Mouse (Mus musculus) kidney, postnatal 25 days (tissue): ENCODE results near the gene Csrnp3.
A peak's percentile ranks its signal among the peaks of the same experiment; 100 is the strongest.

Experiments
- DNase-seq, 2 experiments: peaks; one replicate each; pipeline ENCODE4 v3.0.0; 2021; ENCODE audit warnings: mixed read lengths in 2 of 2

Gene Csrnp3

GRCm38 (mm10) chr2:65953726-65954340, 108.3 kb downstream of the Csrnp3 start:
- DNase-seq: no peak

DNA sequence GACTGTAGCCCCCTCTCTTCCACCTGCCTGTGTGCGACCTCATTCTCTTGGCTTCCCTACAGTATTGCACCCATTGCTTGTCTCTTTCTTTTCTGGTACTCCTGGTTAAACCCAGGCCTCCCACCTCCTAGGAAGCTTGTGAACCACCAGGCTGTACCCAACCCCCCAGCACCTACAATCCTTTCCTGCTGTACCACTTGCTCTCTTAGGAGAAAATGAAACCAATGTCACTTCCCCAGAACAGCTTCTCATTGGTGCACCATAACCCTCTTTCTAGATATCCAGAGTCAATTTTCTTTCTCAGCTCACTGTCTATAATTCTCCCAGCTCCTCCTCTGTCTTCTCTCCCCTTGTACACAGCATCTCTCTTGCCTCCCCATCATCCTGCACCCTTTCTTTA, 110.2 kb downstream of the Csrnp3 start:
- no peak for DNase-seq

- DNase-seq: no peak
Observed at GRCm38 (mm10) chr2:65956727-65957126, 111.2 kb downstream of the Csrnp3 start.

- no peak for DNase-seq
Observed at GRCm38 (mm10) chr2:65963420-65963819, 117.9 kb downstream of the Csrnp3 start.

DNA sequence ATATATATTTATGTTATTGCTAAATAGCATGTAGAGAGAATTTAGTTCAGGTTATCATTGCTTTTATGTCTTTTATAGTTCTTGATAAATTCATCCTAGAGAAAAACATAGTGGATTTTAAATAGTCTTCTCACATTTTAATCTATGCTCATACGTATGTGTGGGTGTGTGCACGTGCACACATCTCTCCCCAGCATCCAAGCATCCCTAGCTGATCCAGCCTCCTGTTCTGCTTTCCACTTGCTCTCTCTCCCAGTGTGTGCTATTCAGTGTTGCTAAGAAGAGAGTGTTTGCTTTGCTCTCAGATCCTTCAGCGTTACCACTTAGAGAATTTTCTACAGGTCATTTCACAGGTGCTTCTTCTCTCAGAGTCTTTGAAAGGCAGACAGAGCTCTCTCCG, 123.2 kb downstream of the Csrnp3 start:
- DNase-seq: no peak

GRCm38 (mm10) chr2:65973907-65974306, 128.3 kb downstream of the Csrnp3 start:
- no peak for DNase-seq

GRCm38 (mm10) chr2:65975383-65975782, 129.8 kb downstream of the Csrnp3 start:
- DNase-seq: no peak

DNA sequence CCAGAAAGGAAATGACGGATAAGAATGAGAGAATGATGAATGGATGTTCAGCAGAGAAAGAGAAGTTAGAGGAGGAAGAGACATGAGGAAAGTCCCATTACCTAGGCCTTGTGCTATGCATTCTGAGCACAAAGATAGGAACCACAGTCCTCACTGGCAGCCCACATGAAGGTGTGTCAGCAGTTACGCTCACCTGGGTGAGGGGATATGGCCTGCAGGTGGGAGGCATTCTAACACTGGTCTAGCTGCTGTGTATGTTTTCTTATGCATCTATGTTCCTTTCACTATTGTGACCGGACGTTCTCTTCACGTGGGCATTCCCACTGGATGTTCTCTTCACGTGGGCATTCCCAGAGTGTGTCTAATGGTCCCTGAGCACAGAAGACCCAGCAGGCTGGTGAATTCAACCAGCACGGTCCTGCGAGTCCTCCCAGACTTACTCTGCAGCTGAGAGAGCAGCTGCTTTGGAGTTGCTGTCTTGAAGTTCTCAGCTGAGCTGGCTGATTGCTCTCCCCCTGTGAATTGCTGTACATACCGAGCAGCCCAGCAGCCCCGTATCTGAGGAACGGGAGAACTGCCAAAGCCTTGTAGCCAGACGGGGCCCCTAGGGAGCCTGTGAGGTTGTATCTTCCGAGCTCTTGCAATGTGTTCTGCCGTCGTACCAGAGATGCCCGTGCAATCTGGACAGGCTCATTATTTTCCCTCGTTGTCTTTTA, 133.9 kb downstream of the Csrnp3 start:
- no peak for DNase-seq

- no peak for DNase-seq
Observed at GRCm38 (mm10) chr2:65981470-65981869, 135.9 kb downstream of the Csrnp3 start.

- DNase-seq: no peak
Observed at GRCm38 (mm10) chr2:65981965-65982364, 136.4 kb downstream of the Csrnp3 start.

DNA sequence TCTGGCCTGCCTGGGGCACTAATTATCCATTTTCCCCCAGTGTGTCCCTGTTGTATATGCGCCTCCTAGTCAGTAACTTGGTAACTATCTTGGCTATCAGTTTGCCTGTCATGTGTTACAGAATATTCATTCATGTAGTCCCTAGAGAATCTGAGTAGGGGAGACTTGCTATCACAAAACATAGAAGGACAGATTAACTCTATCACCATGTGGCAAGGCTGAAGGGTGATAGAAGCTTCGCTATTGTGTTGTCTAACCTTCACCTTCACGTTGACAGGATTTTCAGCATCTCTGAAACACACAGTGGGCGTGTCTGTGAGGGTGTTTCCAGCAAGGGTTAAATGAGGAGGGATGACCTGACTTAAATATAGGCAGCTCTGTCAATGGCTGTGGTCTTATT, 140.1 kb downstream of the Csrnp3 start:
- no peak for DNase-seq

DNA sequence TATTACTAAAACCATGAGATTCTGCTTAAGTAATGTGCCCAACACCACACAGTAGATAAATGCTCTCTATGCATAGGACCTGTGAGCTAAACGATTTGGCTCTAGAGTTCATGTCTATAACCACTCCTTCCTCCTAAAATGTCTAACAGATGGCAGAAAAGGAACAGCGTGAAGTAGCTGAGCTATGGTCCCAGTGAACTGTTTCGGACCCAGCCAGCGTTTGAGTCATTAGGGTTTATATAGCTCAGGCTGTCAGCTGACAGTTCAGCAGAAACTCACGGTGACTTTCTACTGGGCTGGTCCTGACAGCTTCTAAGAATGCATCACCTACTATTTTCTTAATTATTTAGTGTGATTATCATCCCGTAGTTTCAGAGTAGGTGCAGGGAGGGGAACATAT, 141.5 kb downstream of the Csrnp3 start:
- DNase-seq: no peak

DNA sequence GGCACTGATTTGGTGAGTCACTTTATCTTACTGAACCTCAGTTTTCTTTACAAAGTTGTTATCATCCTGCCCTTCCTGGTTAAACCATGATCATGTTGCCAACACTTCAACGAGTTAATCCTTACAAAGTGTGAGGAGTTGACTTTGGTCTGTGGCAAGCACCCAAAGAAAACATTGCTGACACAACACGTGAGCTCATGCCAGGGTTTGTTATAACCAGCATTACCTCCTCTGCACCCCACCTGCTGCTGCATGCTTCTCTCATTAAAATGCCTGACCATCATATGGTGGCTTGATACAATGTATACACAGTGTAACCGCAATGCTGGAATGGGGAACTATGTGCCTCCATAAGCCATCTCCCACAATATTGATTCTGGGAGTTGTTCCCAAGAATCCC, 142.0 kb downstream of the Csrnp3 start:
- DNase-seq: peak; percentile 81 to 85

GRCm38 (mm10) chr2:65988788-65989187, 143.2 kb downstream of the Csrnp3 start:
- no peak for DNase-seq

DNA sequence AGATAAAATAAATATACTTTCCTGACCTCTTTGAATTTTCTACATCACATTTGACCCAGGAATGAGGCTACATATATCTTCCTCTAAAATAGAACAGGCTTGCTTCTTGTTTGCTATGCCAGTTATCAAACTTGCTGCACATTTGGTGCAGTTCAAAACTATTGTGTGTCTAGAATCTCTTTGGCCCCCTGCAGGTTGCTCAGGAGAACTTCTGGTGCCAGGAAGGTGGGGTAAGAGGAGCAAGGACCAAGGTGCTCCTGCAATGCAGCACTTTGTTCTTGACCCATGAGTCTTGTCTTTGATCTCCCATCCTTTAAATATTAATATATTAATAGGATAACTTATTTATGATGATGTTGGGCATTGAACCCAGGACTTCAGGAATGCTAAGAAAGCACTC, 144.5 kb downstream of the Csrnp3 start:
- no peak for DNase-seq

GRCm38 (mm10) chr2:65990754-65991153, 145.2 kb downstream of the Csrnp3 start:
- DNase-seq: no peak

DNA sequence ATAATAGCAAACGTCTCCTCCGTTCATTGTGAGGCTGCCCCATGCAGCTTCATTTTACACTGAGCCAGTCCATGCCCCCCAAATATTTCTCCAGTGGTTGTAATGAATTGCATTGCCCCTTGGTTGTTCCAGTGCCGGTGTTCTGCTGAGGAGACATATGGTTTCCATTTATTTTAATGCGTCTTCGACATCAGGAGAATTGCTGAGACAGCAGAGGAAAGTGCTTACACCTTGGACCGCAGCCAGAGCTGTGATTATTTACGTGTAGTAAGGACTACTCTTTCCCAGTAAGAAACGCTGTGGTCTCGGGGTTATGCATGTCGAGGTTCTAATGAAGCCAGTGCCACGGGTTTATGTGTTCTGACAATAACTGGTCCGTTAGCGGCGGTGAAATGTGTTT, 147.8 kb downstream of the Csrnp3 start:
- DNase-seq: peak; percentile 52 to 65

GRCm38 (mm10) chr2:65994886-65995468, 149.4 kb downstream of the Csrnp3 start:
- peak; percentile 12 to 37 for DNase-seq

DNA sequence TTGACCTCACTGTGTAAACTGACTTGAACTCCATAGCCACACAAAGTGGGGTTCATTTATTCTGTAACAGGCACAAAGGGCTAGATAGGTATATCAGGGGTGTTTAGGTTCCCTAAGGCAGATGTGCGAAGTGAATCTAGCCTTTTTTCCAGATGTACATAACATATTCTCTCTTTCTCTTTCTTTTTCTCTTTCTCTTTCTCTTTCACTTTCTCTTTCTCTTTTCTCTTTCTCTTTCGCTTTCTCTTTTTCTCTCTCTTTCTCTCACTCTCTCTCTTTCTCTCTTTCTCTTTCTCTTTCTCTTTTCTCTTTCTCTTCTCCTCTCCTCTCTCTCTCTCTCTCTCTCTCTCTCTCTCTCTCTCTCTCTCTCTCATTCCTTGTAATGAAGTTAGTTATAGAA, 153.2 kb downstream of the Csrnp3 start:
- no peak for DNase-seq

DNA sequence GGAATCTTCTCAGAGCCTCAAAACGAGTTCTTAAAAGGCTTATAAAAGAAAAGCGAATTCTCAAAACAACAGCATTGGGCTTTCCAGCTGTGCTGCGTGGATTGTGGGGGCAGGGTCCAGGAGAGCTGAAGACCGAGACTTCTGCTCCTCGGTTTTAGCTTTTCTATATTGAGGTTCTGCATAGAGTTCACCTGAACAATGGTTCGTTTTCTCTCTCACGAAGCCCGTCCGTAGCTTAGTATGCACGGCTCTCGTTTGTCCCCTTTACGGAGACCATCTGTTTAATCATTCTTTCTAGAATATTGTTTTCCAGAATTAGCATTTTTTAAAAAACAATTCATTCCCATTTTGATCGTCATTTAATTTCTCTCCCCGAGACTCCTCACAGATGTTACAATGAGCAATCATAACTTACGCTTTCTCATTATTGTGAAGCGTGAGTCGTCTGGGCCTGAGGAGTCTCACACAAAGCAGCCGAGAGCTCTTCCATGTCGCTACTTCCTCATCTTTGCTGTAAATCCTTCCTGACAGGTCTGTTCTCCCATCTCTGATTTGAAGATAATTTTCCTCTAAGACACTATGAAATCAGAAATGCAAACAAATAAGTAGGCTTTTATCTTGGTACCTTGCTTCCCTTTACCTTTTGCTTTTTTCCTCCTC, 163.6 kb downstream of the Csrnp3 start:
- peak in 1 of 2 experiments; percentile 25 for DNase-seq

GRCm38 (mm10) chr2:66009677-66010076, 164.1 kb downstream of the Csrnp3 start:
- DNase-seq: no peak

GRCm38 (mm10) chr2:66018711-66019110, 173.1 kb downstream of the Csrnp3 start:
- no peak for DNase-seq

DNA sequence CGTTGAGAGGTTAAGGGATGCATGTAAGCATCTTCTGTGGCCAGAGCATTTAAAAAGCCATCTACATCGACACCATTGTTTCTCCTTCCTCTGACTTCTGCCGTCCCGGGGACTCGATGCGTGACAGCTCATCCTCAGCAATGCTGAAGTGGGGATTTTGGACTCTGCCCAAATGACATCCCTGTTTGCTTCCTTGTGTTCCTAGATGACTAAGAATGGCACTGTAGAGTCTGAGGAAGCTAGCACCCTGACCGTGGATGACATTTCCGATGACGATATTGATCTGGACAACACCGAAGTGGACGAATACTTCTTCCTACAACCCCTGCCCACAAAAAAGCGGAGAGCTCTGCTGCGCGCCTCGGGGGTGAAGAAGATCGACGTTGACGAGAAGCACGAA, 173.7 kb downstream of the Csrnp3 start:
- no peak for DNase-seq

DNA sequence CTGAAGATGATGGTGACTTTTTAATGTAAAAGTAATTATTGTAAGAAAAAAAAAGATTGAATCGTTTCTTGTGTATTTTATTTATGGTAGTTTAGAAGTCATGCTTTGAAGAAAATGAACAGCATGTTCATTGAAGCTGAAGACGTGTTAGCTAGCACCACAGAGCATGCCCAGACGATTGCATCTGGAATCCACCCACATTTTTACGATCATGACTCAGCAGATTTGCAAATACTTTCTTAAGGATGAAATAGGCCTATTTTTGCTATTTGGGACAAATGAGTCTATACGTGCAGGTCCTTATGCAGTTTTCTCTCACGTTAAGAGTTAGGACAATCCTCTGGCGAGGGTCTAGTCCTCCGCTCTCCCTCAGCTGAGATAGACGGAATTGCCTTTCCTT, 177.9 kb downstream of the Csrnp3 start:
- DNase-seq: no peak
